Mouse (Mus musculus): ENCODE data around the gene Adgrf1.

GRCm38 (mm10) chr17:43266636-43267035 is 3.5 kb upstream of the Adgrf1 start:
- TF ChIP-seq CTCF (IDR thresholded peaks at IDR 0.05; ENCODE audit: borderline replicate concordance, control insufficient read depth, extremely low read depth, insufficient read depth, low read length, poor library complexity) (no peak), POLR2A (IDR thresholded peaks at IDR 0.05; ENCODE audit: control insufficient read depth, extremely low read depth, insufficient read depth, low read length, poor library complexity) (no peak)
